In the genomic region with DNA sequence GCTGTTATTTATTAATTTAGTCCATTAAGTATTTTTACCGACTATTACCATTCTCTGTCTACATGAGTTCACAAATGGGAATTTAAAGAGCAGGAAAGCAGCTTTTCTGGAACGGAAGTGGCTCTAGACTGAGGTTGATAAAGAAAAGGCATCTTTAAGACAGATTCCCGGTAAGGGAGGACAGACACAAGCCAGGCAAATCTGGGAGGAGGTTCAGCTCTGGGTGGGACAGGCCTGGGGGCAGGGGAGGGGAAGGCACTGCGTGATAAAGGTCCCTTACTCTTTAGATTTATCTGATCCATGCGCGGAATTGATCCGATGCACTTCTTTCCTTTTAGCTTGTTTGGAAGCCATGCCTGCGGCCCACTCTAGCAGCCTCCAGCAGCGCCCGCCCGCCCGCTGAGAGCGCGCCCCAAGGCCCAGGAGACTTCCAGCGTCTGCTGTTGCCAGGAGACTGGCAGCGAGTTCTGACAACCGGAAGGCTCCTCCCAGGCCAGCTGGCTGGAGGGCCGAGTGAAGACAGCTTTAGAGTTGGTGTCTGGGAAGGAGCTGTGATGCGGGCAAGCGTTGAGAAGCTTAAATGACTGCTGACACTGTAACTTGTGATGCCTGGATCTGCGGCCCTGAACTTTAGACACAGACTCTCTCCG, we compare ENCODE assay signal across 8 mouse cellular contexts. TPM values are rescaled to one million over a fixed set of nuclear protein-coding genes. Genes with fewer than 3 reads are reported as not detected.
A peak's percentile ranks its signal among the peaks of the same experiment; 100 is the strongest.
DNase-seq lines count a peak whose midpoint lies in the region; ATAC-seq and TF ChIP-seq lines count a peak whose summit lies in the region.

A gene (minus strand): TSS at position 366 of the 650 bp plus-strand sequence.

- H3K9ac ChIP-seq in embryonic facial prominence, embryonic 11.5 days (replicated peaks; ENCODE audit: low read length) = peak within 1 kb of the TSS; percentile 43
- H3K9ac ChIP-seq in intestine, postnatal 0 days (ENCODE audit: low read depth, low read length) = no peak within 1 kb of the TSS

- WGBS in embryonic facial prominence, embryonic 11.5 days = 7% methylated on average over 22 of the region's 22 CpGs
- WGBS in intestine, postnatal 0 days = 8% methylated on average over 22 of the region's 22 CpGs

- H3K4me2 ChIP-seq in embryonic facial prominence, embryonic 11.5 days (ENCODE audit: low read depth, low read length) = peak within 1 kb of the TSS; percentile 43
- H3K4me2 ChIP-seq in intestine, postnatal 0 days (replicated peaks; ENCODE audit: low read depth) = peak within 1 kb of the TSS; percentile 59

- DNase-seq in adrenal gland, postnatal 36 days = peak; percentile 78 to 80
- DNase-seq in embryonic facial prominence, embryonic 11.5 days (ENCODE audit: low spot score) = peak; percentile 77
- peak; percentile 98 for DNase-seq in heart, adult 11 months
- peak; percentile 51 to 85 for DNase-seq in left cerebral cortex, postnatal 10 days (ENCODE audit: extremely low spot score in 1 of 2, low spot score in 2 of 2)
- DNase-seq in lung, postnatal 4 days = peak; percentile 79 to 88
- DNase-seq in right cerebral cortex, adult 2 months (ENCODE audit: low spot score in 2 of 2) = peak; percentile 62 to 68

- H3K4me1 ChIP-seq in embryonic facial prominence, embryonic 11.5 days (ENCODE audit: control insufficient read depth, insufficient read depth, low read length) = no peaks in the 10 kb centered on the region
- no peaks in the 10 kb centered on the region for H3K4me1 ChIP-seq in intestine, postnatal 0 days (replicated peaks; ENCODE audit: control insufficient read depth, insufficient read depth, low read length)

- intact Hi-C loops in left cerebral cortex, postnatal 10 days (cut with DNase I) = no loop called here

- peak; percentile 88 for ATAC-seq in embryonic facial prominence, embryonic 11.5 days (replicated peaks; ENCODE audit: insufficient number of reproducible peaks, low FRiP score, low TSS enrichment, low read depth)
- ATAC-seq in intestine, postnatal 0 days = 0 out of 2 replicates have a peak, but pooled peaks have one; percentile 51
- ATAC-seq in erythroblast, adult 5-6 weeks (replicated peaks; ENCODE audit: low FRiP score, poor library complexity, severe bottlenecking) = no peak

- peak within 1 kb of the TSS; percentile 10; the same call in 1 of the 2 replicates for H3K4me3 ChIP-seq in embryonic facial prominence, embryonic 11.5 days (ENCODE audit: low read depth, low read length)
- H3K4me3 ChIP-seq in intestine, postnatal 0 days (ENCODE audit: low read depth, low read length) = 0 out of 2 replicates have a peak within 1 kb of the TSS, but pooled peaks have one; percentile 13

- no peaks in the 10 kb centered on the region for H3K27me3 ChIP-seq in embryonic facial prominence, embryonic 11.5 days (ENCODE audit: control insufficient read depth, insufficient read depth, low read length)
- no peaks in the 10 kb centered on the region for H3K27me3 ChIP-seq in intestine, postnatal 0 days (replicated peaks; ENCODE audit: control insufficient read depth, insufficient read depth, low read length)

- no peaks in the 10 kb centered on the region for H3K9me3 ChIP-seq in embryonic facial prominence, embryonic 11.5 days (replicated peaks; ENCODE audit: control insufficient read depth, low read length)
- H3K9me3 ChIP-seq in intestine, postnatal 0 days (ENCODE audit: control insufficient read depth) = no peaks in the 10 kb centered on the region

- no peak within 1 kb of the TSS for H3K27ac ChIP-seq in embryonic facial prominence, embryonic 11.5 days (replicated peaks; ENCODE audit: low read depth, low read length)
- no peak within 1 kb of the TSS for H3K27ac ChIP-seq in intestine, postnatal 0 days (ENCODE audit: low read depth, low read length)

- H3K36me3 ChIP-seq in embryonic facial prominence, embryonic 11.5 days (replicated peaks; ENCODE audit: control insufficient read depth, insufficient read depth, low read depth, low read length) = no peaks in the 10 kb centered on the region
- no peaks in the 10 kb centered on the region for H3K36me3 ChIP-seq in intestine, postnatal 0 days (ENCODE audit: control insufficient read depth, insufficient read depth)

- TF ChIP-seq CTCF in intestine, postnatal 0 days (IDR thresholded peaks at IDR 0.05; ENCODE audit: low read depth) = no peak

RNA-seq across cellular contexts. Expression of the gene that starts here (rescaled TPM):
- total RNA-seq in adrenal gland, postnatal 36 days (2021) = under 1 TPM; 0.40 to 0.76 TPM
- polyA plus RNA-seq in embryonic facial prominence, embryonic 11.5 days (2014; fragmentation: Nextera tagmentation; extraction: Ambion mirVana) = 0.14 and 0.21 TPM in 2 replicates
- polyA plus RNA-seq in intestine, postnatal 0 days (2015; fragmentation: Nextera tagmentation; extraction: Ambion mirVana) = 0.13 and 0.17 TPM in 2 replicates
- under 1 TPM; 0.12 to 0.47 TPM for total RNA-seq in left cerebral cortex, postnatal 10 days (2021)
- not detected in 2 replicates for total RNA-seq in erythroblast, adult 5-6 weeks (2015; ENCODE audit: low replicate concordance)
- 0.14 TPM in 1 of 2 replicates, not detected in the other for total RNA-seq in erythroblast, adult 5-6 weeks (2017; ENCODE audit: low replicate concordance)

Comparison
In these comparisons a context has a peak if more than half of its experiments do, and no peak if none do; other contexts are left out.
1. Peak in DNase-seq in adrenal gland, postnatal 36 days; RNA of the gene not detected or under 1 TPM.
2. Peak in DNase-seq, ATAC-seq, H3K4me3 ChIP-seq, H3K9ac ChIP-seq and H3K4me2 ChIP-seq in embryonic facial prominence, embryonic 11.5 days; RNA of the gene not detected or under 1 TPM.
3. Peak in ATAC-seq, H3K4me3 ChIP-seq and H3K4me2 ChIP-seq in intestine, postnatal 0 days; RNA of the gene not detected or under 1 TPM.
4. Peak in DNase-seq in left cerebral cortex, postnatal 10 days; RNA of the gene not detected or under 1 TPM.